Mouse (Mus musculus) thymus, adult 2 months (tissue): ENCODE measurements around the gene Sebox.

Experiments used
- CTCF ChIP-seq: fragments of 200-500 bp; IDR thresholded peaks from 2 replicates; pipeline ENCODE4 v1.5.1; 2012; ENCODE audit warnings: mild to moderate bottlenecking, control low read depth, low read length, moderate library complexity, borderline replicate concordance; ENCODE audit not compliant: control insufficient read depth, poor library complexity, insufficient read depth; ENCODE audit errors: extremely low read depth
- POLR2A ChIP-seq: fragments of 200-500 bp; IDR thresholded peaks from 2 replicates; pipeline ENCODE4 v1.6.1; 2012; ENCODE audit warnings: mild to moderate bottlenecking, low read length, control low read depth, moderate library complexity; ENCODE audit not compliant: control insufficient read depth, poor library complexity, insufficient read depth; ENCODE audit errors: extremely low read depth

DNA sequence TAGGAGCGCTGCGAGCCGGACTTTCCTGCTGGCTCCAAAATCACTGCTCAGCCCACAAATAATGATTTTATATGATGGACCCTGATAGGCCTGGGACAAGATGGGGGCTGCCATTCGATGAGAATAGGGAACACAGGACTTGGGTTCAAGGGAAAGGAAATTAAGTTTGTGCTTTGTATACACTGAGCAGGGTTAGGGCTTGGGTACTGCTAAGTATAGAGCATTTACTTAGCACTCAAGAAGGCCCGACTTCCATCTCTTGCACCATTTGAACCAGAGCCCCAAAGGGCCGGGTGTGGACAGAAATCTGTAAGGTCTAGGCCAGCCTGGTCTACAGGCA lies 47.8 kb downstream of the Sebox start:
- TF ChIP-seq CTCF, result no peak
- no peak for TF ChIP-seq POLR2A
